Mouse (Mus musculus) urinary bladder, adult 18-20 months (tissue): Measurements from ENCODE around the gene Tubb3.
"Not testable (repeated sequence)": the region's sequence is repeated elsewhere in the genome, so short reads cannot be mapped to it uniquely, and the experiment has no call there.

ENCODE experiments used
- DNase-seq, 2 experiments: peaks; one replicate each; pipeline ENCODE4 v3.0.0; 2022; ENCODE audit warnings: low spot score in 2 of 2, mixed read lengths in 2 of 2

The Tubb3 gene

GRCm38 (mm10) chr8:123412560-123413170 is 1.4 kb downstream of the Tubb3 start:
- DNase-seq, result no peak

DNA sequence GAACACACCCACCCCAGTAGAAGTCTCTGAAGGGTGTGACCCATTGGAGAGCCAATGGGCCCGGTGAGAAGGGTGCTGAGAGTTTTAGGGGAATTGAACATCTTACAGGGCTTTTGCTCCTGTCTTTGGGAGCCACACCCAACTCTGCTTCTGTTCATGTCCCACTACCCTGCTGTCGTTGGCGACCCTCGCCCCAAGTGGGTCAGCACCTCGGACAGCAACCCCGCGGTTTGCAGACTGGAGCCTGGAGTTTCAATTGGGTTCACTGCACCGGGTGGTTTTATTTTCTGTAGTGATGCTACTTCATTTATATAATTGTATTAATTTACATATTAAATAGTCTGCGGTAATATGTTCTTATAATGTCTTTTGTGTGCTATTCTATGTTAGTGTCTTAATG is 3.0 kb downstream of the Tubb3 start:
- DNase-seq, result no peak

DNA sequence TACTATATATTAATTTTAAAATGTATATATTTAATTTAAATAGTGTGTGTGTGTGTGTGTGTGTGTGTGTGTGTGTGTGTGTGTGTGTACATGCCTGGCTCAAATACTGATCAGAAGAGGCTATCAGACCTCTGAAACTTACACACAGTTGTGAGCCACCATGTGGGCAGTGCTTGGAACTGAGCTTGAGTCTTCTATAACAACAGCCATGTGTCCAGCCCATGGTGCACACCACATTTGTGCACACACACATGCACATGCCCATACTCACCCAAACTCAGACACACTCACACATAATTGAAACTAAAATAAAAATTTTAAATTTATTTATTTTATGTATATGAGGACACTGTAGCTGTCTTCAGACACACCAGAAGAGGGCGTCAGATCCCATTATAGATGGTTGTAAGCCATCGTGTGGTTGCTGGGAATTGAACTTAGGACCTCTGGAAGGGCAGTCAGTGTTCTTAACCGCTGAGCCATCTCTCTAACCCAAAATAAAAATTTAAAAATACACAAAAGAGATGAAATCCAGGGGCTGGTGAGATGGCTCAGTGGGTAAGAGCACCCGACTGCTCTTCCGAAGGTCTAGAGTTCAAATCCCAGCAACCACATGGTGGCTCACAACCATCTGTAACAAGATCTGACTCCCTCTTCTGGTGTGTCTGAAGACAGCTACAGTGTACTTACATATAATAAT is 3.9 kb downstream of the Tubb3 start:
- not testable (repeated sequence) for DNase-seq

- DNase-seq, result no peak
Observed at GRCm38 (mm10) chr8:123415967-123416943, 5.0 kb downstream of the Tubb3 start.

- no peak for DNase-seq
Observed at GRCm38 (mm10) chr8:123416944-123417555, 5.8 kb downstream of the Tubb3 start.

DNA sequence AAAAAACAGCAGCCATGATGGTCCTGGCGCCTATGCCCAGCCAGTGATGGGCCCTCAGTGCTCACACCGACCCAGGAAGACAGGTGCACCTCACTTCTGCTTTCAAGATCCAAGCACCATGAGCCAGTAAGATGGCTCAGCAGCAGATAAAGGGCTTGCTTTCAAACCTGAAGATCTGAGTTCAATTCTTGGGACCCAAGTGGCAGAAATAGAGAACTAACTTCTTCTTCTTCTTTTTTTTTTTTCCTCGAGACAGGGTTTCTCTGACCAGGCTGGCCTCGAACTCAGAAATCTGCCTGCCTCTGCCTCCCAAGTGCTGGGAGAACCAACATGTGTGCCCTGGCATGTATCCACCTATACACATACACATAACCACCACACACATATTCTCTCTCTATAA is 8.5 kb downstream of the Tubb3 start:
- DNase-seq, result no peak

GRCm38 (mm10) chr8:123420525-123421281 is 9.5 kb downstream of the Tubb3 start:
- DNase-seq, result no peak

DNA sequence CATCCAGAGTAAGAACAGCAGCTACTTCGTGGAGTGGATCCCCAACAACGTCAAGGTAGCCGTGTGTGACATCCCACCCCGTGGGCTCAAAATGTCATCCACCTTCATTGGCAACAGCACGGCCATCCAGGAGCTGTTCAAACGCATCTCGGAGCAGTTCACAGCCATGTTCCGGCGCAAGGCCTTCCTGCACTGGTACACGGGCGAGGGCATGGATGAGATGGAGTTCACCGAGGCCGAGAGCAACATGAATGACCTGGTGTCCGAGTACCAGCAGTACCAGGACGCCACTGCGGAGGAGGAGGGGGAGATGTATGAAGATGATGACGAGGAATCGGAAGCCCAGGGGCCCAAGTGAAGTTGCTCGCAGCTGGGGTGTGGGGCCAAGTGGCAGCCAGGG is 10.1 kb downstream of the Tubb3 start:
- DNase-seq, result no peak

DNA sequence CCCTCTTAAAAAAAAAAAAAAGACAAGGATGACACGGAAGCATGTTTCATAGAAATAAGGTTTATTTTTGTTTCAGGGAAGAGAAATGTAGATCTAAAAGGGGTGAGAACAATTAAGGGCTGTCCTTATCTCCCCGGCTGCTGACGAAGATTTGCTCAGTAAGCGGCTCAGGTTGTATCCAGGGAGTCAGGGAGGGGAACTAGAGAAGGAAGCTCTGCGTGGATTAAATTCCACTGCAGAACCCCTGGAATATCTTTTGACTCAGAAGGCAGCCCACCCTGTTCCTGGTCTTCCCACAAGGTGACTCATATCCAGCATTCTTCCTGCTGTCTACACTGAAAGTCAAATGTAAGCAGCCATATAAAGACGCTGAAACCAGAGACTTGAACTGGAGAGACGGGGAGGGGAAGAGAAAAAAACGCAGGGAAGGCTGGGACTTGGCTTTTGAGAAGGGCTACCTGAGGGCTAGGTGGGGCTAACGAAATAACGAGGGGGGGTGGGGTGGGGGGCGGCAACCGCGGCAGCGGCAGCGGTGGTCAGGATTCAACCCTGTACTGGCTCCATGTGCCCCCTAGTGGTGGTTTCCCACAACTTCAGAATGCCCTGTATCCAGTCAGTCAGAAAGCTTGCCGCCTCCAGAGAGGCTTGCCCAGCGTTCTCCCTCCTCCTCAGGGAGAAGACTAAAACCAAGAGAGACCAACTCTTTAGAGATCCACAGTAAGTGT is 11.0 kb downstream of the Tubb3 start:
- peak in 1 of 2 experiments; percentile 44 for DNase-seq

- DNase-seq, result no peak
Observed at GRCm38 (mm10) chr8:123422781-123423159, 11.5 kb downstream of the Tubb3 start.

DNA sequence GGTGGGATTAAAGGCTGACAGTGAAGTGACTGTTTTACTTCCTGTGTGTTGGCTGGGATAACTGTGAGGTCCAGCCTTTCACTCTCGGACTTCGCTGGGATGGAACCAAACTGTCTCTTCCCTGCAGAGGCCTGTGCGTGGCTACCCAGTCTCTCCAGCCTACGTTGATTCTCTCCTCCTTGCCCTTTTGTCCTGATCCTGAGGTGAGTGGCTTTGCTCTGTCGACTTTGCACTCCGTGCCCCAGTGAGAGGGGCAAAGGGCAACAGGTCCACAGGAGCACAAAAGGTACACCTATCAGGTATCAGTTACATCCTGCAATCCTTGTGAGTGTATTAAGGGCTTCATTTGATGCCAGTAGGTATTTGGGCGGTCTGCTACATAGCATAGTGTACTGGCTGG is 12.2 kb downstream of the Tubb3 start, which contains the start of gene Def8:
TSS of gene Def8 (plus strand) at position 87 of the 400 bp plus-strand sequence.
- DNase-seq, result no peak

DNA sequence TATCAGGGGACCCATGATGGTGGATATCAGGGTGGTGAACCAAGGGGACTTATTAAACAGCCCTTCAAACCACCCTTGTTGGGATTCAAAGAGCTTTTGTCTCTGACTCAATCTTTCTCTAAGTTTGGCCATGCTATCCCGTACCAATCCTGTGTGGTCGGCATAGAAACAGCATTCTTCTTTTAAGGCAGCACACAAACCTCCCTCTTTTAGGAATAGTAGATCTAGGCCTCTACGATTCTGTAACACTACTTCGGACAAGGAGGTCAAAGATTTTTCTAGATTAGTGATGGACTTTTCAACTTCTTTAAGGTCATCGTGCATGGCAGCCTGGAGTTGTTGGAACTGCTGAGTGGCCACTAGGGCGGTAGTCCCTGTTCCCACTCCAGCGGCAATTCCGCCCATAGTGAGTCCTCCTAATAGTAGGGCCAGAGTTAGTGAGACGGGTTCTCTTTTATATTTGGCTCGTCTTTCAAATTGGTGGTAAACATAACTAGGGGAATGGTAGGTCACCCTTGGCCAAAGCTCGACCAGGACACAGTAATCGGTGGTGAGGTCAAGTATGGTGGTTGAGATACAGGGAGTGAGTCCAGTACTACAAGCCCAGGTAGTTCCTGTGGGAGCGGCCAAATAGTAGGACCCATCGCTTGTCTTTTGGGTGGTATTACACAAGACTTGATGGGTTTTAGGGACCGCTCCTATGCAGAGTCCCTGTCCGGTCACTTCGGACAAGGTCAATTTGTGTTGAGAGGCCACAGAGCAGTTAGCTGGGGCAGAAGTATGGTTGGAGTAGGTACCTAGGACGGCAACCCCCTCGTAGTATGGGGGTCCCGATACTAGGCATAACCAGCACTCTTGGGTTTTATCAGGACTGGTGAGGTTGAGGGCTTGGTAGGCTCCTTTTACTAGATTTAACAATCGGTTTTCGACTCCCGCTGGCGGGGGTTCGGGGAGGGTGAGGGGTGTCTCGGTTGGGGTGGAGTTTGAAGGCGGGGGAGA is 15.6 kb downstream of the Tubb3 start:
- DNase-seq, result no peak

DNA sequence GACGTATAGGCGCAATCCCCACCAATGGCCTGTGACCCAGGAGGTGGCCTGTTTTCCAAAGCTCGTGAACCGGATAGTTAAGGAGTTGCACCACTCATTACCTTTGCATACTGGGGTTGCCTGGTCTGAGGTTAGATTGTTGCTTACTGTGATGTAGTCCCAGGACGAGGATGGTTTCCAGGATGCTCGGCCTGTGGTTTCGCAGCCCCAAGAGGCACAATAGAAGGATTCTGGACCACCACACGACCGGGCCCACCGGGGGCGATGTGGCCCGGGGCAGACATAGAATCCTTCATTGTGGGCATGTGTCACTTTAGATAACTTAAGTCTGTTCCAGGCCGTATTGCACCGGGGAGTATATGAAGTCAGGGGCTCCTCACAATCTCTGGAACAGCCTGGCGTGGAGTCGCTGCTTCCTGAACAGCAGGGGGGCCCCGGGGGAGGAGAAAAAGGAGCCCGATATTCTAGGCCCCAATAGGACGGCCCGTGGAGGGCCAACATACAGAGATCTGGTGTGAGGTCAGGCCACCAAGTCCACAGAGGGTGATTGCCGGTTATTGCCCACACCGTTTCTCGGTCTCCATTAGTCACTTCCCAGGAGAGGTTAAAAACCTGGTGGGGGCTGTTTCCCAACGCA is 16.5 kb downstream of the Tubb3 start:
- no peak for DNase-seq

DNA sequence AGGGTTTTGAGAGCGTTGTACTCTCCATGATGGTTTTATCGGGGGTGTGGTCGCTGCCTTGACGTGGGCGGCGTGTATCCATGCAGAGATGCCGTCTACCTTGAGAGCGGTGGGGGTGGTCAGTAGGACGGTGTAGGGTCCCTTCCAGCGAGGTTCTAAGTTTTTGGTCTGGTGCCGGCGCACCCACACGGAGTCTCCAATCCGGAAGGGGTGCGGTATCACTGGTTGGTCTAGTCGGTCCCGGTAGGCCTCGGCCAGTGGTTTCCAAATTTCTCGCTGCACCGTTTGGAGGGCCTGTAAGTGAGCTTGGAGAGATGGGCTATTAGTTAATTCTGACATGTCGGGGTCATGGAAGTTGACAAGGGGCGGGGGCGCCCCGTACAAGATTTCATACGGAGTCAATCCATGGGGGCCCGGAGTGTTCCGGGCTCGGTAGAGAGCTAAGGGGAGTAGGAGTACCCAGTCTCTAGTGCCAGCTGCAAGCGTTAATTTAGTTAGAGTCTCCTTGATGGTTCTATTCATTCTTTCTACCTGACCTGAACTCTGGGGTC is 17.2 kb downstream of the Tubb3 start:
- no peak for DNase-seq

DNA sequence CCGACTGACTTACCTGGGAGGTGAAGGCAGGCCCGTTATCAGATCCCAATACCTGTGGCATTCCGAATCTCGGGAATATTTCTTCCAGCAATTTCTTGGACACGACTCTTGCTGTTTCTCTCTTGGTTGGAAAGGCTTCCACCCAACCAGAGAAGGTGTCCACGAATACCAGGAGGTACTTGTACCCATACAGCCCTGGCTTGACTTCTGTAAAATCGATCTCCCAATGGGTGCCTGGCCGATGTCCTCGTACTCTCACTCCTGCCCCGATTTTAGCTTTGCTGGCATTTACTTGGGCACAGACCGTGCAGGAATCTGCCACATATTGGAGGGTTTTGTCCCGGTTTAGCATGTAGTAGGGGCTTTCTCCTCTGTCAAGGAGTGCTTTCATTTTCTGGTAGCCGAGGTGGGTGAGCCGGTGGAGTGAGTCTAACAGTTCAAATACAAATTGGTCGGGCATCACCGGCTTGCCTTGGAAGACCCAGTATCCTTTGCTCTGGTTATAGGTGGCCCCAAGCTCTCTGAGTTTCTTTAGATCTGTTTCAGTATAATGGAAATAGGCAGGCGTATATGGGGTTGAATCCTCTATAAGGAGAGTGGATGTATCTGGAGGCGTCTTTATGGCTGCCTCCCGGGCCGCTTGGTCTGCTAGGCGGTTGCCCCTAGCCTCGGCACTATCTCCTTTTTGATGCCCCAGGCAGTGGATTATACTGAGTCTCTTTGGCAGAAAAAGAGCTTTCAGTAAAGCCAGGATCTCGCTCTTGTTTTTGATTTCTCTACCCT is 17.9 kb downstream of the Tubb3 start:
- DNase-seq, result no peak

- DNase-seq, result not testable (repeated sequence)
Observed at GRCm38 (mm10) chr8:123429722-123430013, 18.4 kb downstream of the Tubb3 start.

DNA sequence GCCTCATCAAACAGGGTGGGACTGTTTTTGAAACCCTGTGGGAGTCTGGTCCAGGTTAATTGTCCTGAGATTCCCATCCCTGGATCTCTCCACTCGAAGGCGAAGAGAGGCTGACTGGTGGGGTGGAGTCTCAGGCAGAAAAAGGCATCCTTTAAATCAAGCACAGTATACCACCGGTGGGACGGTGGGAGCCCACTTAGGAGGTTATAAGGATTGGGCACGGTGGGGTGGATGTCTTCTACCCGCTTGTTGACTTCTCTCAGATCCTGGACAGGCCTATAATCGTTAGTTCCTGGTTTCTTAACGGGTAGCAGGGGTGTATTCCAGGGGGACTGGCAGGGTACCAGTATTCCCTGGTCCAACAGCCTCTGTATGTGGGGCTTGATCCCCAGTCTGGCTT is 19.7 kb downstream of the Tubb3 start:
- DNase-seq, result not testable (repeated sequence)
